Mouse (Mus musculus) sigmoid colon, adult 10 weeks (tissue): ENCODE measurements around the gene Olfr547. TPM values are rescaled to one million over a fixed set of nuclear protein-coding genes. Genes with fewer than 3 reads are reported as not detected.

Experiments
- polyA plus RNA-seq: library from polyadenylated mRNA; stranded (reverse); fragments of 350-450 nt; fragmentation: Illumina TruSeq; extraction: RNeasy Lipid Tissue Mini Kit (QIAGEN cat#74804); gene quantifications from one replicate; pipeline ENCODE4 v1.2.3, GENCODE M21; 2014; ENCODE audit warnings: low read depth, low replicate concordance

Olfr547 gene
- not detected for polyA plus RNA-seq

DNA sequence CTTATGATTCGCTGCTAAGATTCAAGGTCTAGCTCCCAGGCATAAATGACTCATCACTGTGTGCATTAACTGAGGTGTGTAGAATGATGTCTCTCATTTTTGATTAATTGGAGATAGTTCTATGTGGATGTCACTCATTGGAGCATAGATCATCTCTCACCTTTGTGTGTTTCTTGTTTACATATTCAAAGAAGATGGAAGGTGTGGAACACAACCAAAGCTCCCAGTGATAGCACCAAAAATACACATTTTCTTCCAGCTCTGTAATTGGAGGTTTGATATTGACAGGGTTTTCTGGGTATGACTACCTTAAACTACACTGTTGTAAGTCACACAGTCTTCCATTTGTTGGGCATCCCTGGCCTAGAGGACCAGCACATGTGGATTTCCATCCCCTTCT lies at the start of gene Olfr547:
TSS of gene Olfr547 (plus strand) at position 301 of the 400 bp plus-strand sequence.

DNA sequence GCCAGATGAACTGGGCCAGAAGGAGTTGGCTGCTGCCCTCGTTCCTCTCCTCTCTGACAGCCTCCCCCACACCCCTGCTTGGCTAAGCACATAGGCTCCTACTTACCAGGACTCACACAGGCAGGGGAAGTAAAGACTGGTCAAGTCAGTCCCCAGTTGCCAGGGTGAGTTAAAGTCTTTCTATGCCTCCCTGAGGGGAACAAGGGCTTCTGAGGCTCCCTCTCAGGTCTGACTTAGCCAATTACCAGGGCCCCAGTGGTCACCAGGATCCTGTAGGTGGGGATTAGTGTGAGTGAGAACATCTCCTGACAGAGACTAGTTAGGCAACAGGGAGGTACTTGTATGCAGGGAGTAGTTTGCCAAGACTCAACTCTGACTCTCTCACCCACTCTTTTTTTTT lies 46.4 kb upstream of the Olfr547 start, which contains the start of gene Olfr544:
TSS of gene Olfr544 (minus strand) at position 153 of the 400 bp plus-strand sequence.

DNA sequence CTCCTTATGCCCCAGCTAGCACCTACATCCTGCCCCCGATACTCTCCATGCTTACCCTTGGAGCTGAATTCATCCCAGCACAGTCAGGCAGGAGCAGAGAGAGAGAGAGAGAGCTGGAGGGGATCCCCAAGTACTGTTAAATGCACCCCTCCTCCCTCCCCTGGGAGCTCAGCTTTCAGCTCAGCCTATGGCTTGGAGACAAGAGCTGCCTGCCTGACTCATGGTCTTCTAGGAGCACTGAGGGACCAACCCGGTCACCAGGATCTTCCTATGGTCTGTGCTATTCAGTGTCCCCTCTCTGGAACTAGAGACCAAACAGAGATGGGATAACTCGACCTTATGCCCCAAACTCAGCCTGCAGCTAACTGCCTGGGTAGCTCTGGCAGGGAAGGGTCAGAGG lies 35.1 kb upstream of the Olfr547 start, which contains the start of gene Olfr545:
TSS of gene Olfr545 (minus strand) at position 101 of the 400 bp plus-strand sequence.

DNA sequence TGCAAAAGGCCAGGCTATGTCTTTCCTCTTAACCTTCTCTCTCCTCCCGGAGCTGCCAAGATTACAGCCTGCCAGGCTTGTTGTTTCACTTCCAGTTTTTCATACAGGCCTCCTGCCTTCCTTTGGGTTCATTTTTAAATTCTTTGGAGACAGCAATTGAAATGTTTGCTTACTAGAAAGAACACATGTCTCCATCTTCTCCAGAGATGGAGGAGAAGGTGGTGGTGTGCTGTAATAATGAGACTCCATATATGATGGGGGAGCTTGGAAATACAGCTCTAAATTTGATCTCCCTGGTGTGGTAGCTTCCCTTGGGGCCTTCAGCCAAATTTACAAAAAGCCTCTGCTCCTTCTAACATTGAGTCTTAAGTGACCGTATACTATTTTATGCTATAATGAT lies 6.0 kb downstream of the Olfr547 start, which contains the start of gene Olfr548-ps1:
TSS of gene Olfr548-ps1 (plus strand) at position 301 of the 400 bp plus-strand sequence.

DNA sequence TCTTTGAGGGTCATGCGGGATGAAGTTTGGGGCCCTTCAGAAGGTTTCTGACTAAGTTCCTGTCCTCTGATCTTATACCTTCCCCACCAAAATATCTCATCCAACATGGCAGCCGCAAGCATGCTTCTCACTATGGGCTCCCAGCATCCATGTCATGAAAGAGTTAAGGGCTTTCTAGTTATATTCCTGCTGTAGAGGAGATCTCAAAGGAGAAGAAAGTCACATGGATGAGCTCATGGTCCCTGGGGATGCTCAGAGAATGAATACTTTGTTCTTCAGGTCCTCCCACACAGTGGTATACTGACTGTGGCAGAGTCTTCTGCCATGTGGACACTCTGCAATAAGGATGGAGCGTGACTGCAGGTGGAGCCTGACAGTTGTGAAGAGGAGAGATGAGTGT lies 15.0 kb downstream of the Olfr547 start, which contains the start of gene Olfr549:
TSS of gene Olfr549 (plus strand) at position 301 of the 400 bp plus-strand sequence.

DNA sequence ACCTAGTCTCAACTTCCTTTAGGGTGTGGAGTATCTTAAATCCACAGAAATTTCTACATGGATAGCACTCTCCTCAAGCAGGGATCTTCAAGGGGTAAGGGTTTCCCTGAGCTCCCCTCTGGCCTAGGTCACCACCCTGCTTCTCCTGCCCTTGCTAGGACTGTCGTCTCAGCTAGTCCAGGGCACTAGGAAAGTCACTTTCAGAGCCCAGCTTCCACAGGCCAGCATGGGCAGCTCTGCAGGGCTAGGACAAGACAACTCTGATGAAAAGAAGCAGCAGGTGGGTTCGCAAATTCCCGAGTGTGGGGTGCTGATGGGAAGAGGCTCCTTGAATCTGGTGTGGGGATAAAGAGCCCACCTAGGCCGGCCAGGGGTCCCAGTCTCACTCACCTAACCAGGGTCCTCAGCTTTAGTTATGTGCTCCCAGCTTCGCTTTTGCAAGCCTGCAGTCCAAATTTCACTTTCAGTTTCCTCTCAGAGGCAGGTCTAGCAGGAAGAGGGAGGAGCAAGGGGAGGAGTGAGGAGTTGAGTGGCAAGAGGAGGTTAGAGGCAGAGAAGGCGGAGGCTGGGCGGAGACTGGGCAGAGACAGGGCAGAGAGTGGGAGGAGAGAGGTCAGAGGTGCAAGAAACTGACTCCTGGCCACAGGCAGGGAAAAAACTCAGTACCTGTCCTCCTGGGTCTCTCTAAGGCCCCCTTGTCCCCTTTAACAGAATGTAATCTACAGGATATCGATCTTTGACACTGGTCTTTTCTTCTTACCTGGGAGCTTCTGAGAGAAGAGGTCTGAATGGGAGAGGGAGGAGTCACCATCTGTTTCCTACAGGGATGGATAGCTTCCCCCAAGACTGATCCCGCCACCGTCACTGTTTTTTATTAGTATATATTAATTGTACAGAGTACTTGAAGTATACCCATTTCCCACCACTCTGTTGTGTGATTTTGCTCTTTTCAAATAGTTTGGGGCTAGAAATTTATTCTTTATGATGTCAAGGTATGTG lies 30.7 kb downstream of the Olfr547 start, which contains the start of gene Trim21:
TSS of gene Trim21 (minus strand) at position 488 of the 999 bp plus-strand sequence.

DNA sequence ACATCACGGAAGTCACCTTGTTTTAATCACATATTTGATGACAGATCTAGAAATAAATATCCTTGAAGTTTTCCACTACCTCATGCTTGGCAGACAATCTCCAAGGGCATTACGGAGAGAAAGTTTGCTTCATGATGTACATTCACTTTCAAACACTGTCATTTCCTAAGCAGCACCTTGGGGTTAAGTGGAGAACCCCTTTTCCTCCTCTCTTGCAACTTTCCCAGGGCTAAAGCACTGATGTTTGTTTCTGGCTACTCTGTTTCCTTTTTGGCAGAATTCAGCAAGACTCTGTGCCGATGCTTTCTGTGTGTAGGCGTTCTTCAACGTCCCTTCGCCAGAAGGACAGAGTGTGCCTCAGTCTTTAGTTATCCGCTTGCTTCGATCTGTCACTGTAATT lies 36.6 kb downstream of the Olfr547 start, which contains the start of gene Olfr550:
TSS of gene Olfr550 (plus strand) at position 301 of the 400 bp plus-strand sequence.

Other genes with a start within 250 kb of the Olfr547 start
- 39.3 TPM for gene Rrm1, start 93.1 kb upstream of the Olfr547 start, polyA plus RNA-seq
- gene Olfr543, start 53.1 kb upstream of the Olfr547 start, polyA plus RNA-seq, result not detected
- gene Olfr544, start 46.4 kb upstream of the Olfr547 start, polyA plus RNA-seq, result not detected
- not detected for gene Olfr545, start 35.2 kb upstream of the Olfr547 start, polyA plus RNA-seq
- gene Olfr548-ps1, start 6.1 kb downstream of the Olfr547 start, polyA plus RNA-seq, result not detected
- gene Olfr549, start 15.1 kb downstream of the Olfr547 start, polyA plus RNA-seq, result not detected
- gene Trim21, start 30.7 kb downstream of the Olfr547 start, polyA plus RNA-seq, result 18.4 TPM
- not detected for gene Olfr550, start 36.7 kb downstream of the Olfr547 start, polyA plus RNA-seq
- gene Olfr551, start 57.1 kb downstream of the Olfr547 start, polyA plus RNA-seq, result not detected
- gene Olfr552, start 63.0 kb downstream of the Olfr547 start, polyA plus RNA-seq, result not detected
- not detected for gene Olfr553, start 83.5 kb downstream of the Olfr547 start, polyA plus RNA-seq
- not detected for gene Olfr554, start 103.7 kb downstream of the Olfr547 start, polyA plus RNA-seq
- gene Olfr555, start 124.1 kb downstream of the Olfr547 start, polyA plus RNA-seq, result not detected
- gene Olfr556, start 130.2 kb downstream of the Olfr547 start, polyA plus RNA-seq, result not detected
- 12.6 TPM for gene Trim68, start 152.6 kb downstream of the Olfr547 start, polyA plus RNA-seq
- not detected for gene Olfr557, start 161.2 kb downstream of the Olfr547 start, polyA plus RNA-seq
- 5.8 TPM for gene Olfr558, start 167.5 kb downstream of the Olfr547 start, polyA plus RNA-seq
- gene Olfr33, start 184.3 kb downstream of the Olfr547 start, polyA plus RNA-seq, result not detected
- not detected for gene Olfr559, start 192.7 kb downstream of the Olfr547 start, polyA plus RNA-seq
- gene Olfr560, start 224.6 kb downstream of the Olfr547 start, polyA plus RNA-seq, result 2.3 TPM
- 25.4 TPM for gene Olfr78, start 224.7 kb downstream of the Olfr547 start, polyA plus RNA-seq
- gene Olfr561, start 236.5 kb downstream of the Olfr547 start, polyA plus RNA-seq, result not detected